8 mouse cellular contexts compared by ENCODE assay signal in genomic region chr14:47354111-47354577, GRCm38 (mm10). TPM values are rescaled to one million over a fixed set of nuclear protein-coding genes. Genes with fewer than 3 reads are reported as not detected.
DNase-seq lines count a peak whose midpoint lies in the region; ATAC-seq and TF ChIP-seq lines count a peak whose summit lies in the region.

No protein-coding gene starts in this region.

- no peak overlapping the region for H3K4me3 ChIP-seq in hindbrain, postnatal 0 days (ENCODE audit: low read length)
- no peak overlapping the region for H3K4me3 ChIP-seq in hindbrain, embryonic 12.5 days

- DNase-seq in hindbrain, postnatal 0 days (ENCODE audit: low spot score) = no peak
- DNase-seq in NIH3T3 (ENCODE audit: low read depth) = peak; percentile 84
- DNase-seq in lung, postnatal 4 days = peak; percentile 53
- no peak for DNase-seq in ovary, postnatal 36 days (ENCODE audit: low spot score)
- DNase-seq in embryo, embryonic 10 days (ENCODE audit: low spot score) = no peak
- DNase-seq in gastrocnemius, postnatal 4 days (ENCODE audit: low spot score in 2 of 2) = no peak

- no peak overlapping the region for H3K27ac ChIP-seq in hindbrain, postnatal 0 days
- H3K27ac ChIP-seq in hindbrain, embryonic 12.5 days = no peak overlapping the region

- H3K4me1 ChIP-seq in hindbrain, postnatal 0 days (ENCODE audit: insufficient read depth, low read length) = no peaks in the 10 kb centered on the region
- no peaks in the 10 kb centered on the region for H3K4me1 ChIP-seq in hindbrain, embryonic 12.5 days

- TF ChIP-seq CTCF in hindbrain, postnatal 0 days (IDR thresholded peaks at IDR 0.05; ENCODE audit: low read depth) = peak; percentile 34

- H3K27me3 ChIP-seq in hindbrain, postnatal 0 days (ENCODE audit: insufficient read depth, low read length) = no peaks in the 10 kb centered on the region
- no peaks in the 10 kb centered on the region for H3K27me3 ChIP-seq in hindbrain, embryonic 12.5 days

- no peaks in the 10 kb centered on the region for H3K9me3 ChIP-seq in hindbrain, postnatal 0 days (ENCODE audit: low read length)
- H3K9me3 ChIP-seq in hindbrain, embryonic 12.5 days (replicated peaks) = no peaks in the 10 kb centered on the region

- H3K9ac ChIP-seq in hindbrain, postnatal 0 days (replicated peaks; ENCODE audit: low read length) = no peak overlapping the region
- no peak overlapping the region for H3K9ac ChIP-seq in hindbrain, embryonic 12.5 days

- 71% methylated on average over 8 of the region's 8 CpGs for WGBS in hindbrain, postnatal 0 days
- WGBS in hindbrain, embryonic 12.5 days = 72% methylated on average over 8 of the region's 8 CpGs

- no peak for ATAC-seq in hindbrain, postnatal 0 days
- ATAC-seq in hindbrain, embryonic 12.5 days (ENCODE audit: low FRiP score) = no peak
- ATAC-seq in granulocyte monocyte progenitor cell, adult 5-6 weeks (replicated peaks; ENCODE audit: poor library complexity, severe bottlenecking) = peak; percentile 91

- no peaks in the 10 kb centered on the region for H3K36me3 ChIP-seq in hindbrain, postnatal 0 days (ENCODE audit: insufficient read depth, low read length)
- no peaks in the 10 kb centered on the region for H3K36me3 ChIP-seq in hindbrain, embryonic 12.5 days

- no peak overlapping the region for H3K4me2 ChIP-seq in hindbrain, postnatal 0 days (ENCODE audit: low read depth, low read length)
- H3K4me2 ChIP-seq in hindbrain, embryonic 12.5 days (replicated peaks) = no peak overlapping the region

RNA-seq across cellular contexts. Expression of gene Lgals3, which starts 13.4 kb away (rescaled TPM):
- 2.1 and 9.1 TPM in 2 replicates for total RNA-seq in hindbrain, postnatal 0 days (2014; rRNA removed)
- 6.6 and 8.2 TPM in 2 replicates for polyA plus RNA-seq in hindbrain, postnatal 0 days (2015; fragmentation: Nextera tagmentation; extraction: Ambion mirVana)
- 1.5 and 2.0 TPM in 2 replicates for polyA plus RNA-seq in hindbrain, embryonic 12.5 days (2016; fragmentation: Nextera tagmentation; extraction: Ambion mirVana)
- 5.3 and 11.2 TPM in 2 replicates for total RNA-seq in granulocyte monocyte progenitor cell, adult 5-6 weeks (2014; fragmentation: Nextera tagmentation)
- 9.5 and 10.8 TPM in 2 replicates for total RNA-seq in granulocyte monocyte progenitor cell, adult 5-6 weeks (2017)
- total RNA-seq in gastrocnemius, postnatal 4 days (2021) = 1 to 10 TPM; 6.2 to 6.9 TPM

RNA-seq across cellular contexts. Expression of gene Mapk1ip1l, which starts 56.1 kb away (rescaled TPM):
- total RNA-seq in hindbrain, postnatal 0 days (2014; rRNA removed) = 49.2 and 50.3 TPM in 2 replicates
- 31.8 and 33.9 TPM in 2 replicates for polyA plus RNA-seq in hindbrain, postnatal 0 days (2015; fragmentation: Nextera tagmentation; extraction: Ambion mirVana)
- polyA plus RNA-seq in hindbrain, embryonic 12.5 days (2016; fragmentation: Nextera tagmentation; extraction: Ambion mirVana) = 79.8 and 85.3 TPM in 2 replicates
- total RNA-seq in granulocyte monocyte progenitor cell, adult 5-6 weeks (2014; fragmentation: Nextera tagmentation) = 74.2 and 86.7 TPM in 2 replicates
- 42.9 and 51.7 TPM in 2 replicates for total RNA-seq in granulocyte monocyte progenitor cell, adult 5-6 weeks (2017)
- 10 to 100 TPM; 79.1 to 79.2 TPM for total RNA-seq in gastrocnemius, postnatal 4 days (2021)

Comparison
In these comparisons a context has a peak if more than half of its experiments do, and no peak if none do; other contexts are left out.
1. DNase-seq: peak in NIH3T3 (single experiment) and lung, postnatal 4 days (2 of 2); none in hindbrain, postnatal 0 days (single experiment), ovary, postnatal 36 days (single experiment), embryo, embryonic 10 days (single experiment) and gastrocnemius, postnatal 4 days (0 of 2).